Mouse (Mus musculus) midbrain, embryonic 11.5 days (tissue): ENCODE data around the gene Fubp1. TPM values are rescaled to one million over a fixed set of nuclear protein-coding genes. Genes with fewer than 3 reads are reported as not detected.

Source experiments
- ATAC-seq: fragments of 200-750 bp; cut with Nextera tagmentation; 2 replicates; pipeline ENCODE4 v1.8.0; 2017; ENCODE audit warnings: moderate TSS enrichment, moderate library complexity; ENCODE audit not compliant: low FRiP score
- DNase-seq: peaks from one replicate; pipeline ENCODE4 v3.0.0; 2015; ENCODE audit warnings: low spot score; ENCODE audit errors: missing footprints
- H3K27ac ChIP-seq: fragments of 300-500 bp; sonication (generic); 2 replicates; pipeline ENCODE4 v1.5.1; 2014; ENCODE audit warnings: low read depth, low read length
- H3K27me3 ChIP-seq: fragments of 300-500 bp; sonication (generic); 2 replicates; pipeline ENCODE4 v1.6.1; 2014; ENCODE audit warnings: mild to moderate bottlenecking, low read length, moderate library complexity, mixed read lengths; ENCODE audit not compliant: control insufficient read depth, insufficient read depth
- H3K36me3 ChIP-seq: fragments of 300-500 bp; sonication (generic); 2 replicates; pipeline ENCODE4 v1.6.1; 2014; ENCODE audit warnings: mild to moderate bottlenecking, low read length, moderate library complexity, mixed read lengths; ENCODE audit not compliant: control insufficient read depth, insufficient read depth
- H3K4me1 ChIP-seq: fragments of 300-500 bp; sonication (generic); 2 replicates; pipeline ENCODE4 v1.6.1; 2014; ENCODE audit warnings: low read length; ENCODE audit not compliant: control insufficient read depth, insufficient read depth
- H3K4me2 ChIP-seq: fragments of 300-500 bp; sonication (generic); 2 replicates; pipeline ENCODE4 v1.6.1; 2014; ENCODE audit warnings: mild to moderate bottlenecking, moderate library complexity
- H3K4me3 ChIP-seq: fragments of 300-500 bp; sonication (generic); 2 replicates; pipeline ENCODE4 v1.5.1; 2014; ENCODE audit warnings: low read depth, low read length
- H3K9ac ChIP-seq: fragments of 300-500 bp; sonication (generic); 2 replicates; pipeline ENCODE4 v1.6.1; 2014; ENCODE audit warnings: low read length
- H3K9me3 ChIP-seq: fragments of 300-500 bp; sonication (generic); 2 replicates; pipeline ENCODE4 v1.6.1; 2016; ENCODE audit warnings: low read length; ENCODE audit not compliant: control insufficient read depth
- WGBS: fragments of 180-500 bp; shearing (Covaris S2); extraction: QIAGEN DNeasy Blood & Tissue Kit; methylation state at CpG from one replicate; pipeline ENCODE4 v1.1.7; 2014; 5-methylcytosine and 5-hydroxymethylcytosine counted together
- polyA plus RNA-seq: library from polyadenylated mRNA; unstranded; fragments of >200 nt; fragmentation: Nextera tagmentation; extraction: Ambion mirVana; gene quantifications from 2 replicates; pipeline ENCODE4 v1.2.1, GENCODE M21; 2014

Fubp1 gene
- polyA plus RNA-seq, 1 experiment from 2014 or later = 452 TPM

DNA sequence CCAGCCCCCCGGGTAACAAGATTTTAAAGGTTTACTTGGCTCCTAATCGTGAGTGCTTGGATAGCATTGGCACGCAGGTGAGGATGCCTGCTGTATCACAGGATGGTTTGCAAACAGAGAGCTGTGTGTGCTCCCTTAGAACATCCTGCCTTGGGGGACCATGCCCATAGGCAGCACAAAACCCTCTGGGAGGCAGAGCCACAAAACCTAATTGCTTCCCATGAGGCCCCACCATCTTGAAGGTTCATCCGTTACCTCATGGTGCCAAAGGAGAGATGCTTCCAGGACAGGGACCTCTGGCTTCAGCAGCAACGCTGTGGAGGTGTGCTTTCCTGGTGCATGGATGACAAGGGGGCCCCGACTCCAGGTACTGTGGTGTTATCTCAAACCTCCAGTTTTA, 61.7 kb downstream of the Fubp1 start:
- H3K27me3 ChIP-seq = peaks cover 2% of the 10 kb centered on the region; the same call in 1 of the 2 replicates
- 90% methylated on average over 6 of the region's 6 CpGs for WGBS
- H3K4me2 ChIP-seq = no peak overlapping the region

DNA sequence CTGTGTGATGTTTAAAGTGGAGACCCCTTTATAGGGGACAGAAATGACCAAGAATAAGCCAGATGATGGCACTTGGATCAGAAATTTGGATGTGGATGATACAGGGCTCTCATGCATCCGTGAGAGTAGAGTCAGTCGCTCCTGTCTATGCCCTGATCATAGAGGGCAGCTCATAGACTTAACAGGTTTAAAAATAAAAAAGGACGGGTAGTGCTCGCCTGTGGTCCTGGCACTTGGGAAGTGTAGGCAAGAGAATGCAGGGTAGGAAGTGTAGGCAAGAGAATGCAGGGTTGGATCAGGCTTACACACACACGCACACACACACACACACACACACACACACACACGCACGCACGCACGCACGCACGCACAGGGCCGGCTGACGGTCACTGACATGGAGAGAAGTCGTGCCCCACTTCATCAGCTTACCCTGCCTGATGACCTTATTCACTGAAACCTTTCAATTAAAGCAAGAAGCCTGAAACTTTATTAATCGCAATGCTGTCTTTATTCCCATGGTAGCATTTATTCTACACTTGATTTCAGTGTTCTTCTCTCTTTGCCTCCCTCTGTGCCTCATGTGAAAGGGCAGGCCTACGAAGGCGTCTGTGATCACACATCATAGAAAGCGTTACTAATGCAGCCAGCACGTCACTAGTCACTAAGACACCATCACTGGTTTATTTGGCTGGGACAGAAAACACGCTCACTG, 62.9 kb downstream of the Fubp1 start:
- H3K27ac ChIP-seq = no peak overlapping the region
- no peaks in the 10 kb centered on the region for H3K27me3 ChIP-seq
- H3K4me3 ChIP-seq = no peak overlapping the region

More for the DNA sequence above, 61.7 kb downstream of the Fubp1 start:
- DNase-seq (no peak), ATAC-seq (no peak)
- Histone ChIP-seq H3K9me3 (no peaks in the 10 kb centered on the region), H3K9ac (no peak overlapping the region), H3K27ac (no peak overlapping the region), H3K4me3 (no peak overlapping the region), H3K4me1 (no peaks in the 10 kb centered on the region), H3K36me3 (no peaks in the 10 kb centered on the region; the same call in 1 of the 2 replicates)

DNA sequence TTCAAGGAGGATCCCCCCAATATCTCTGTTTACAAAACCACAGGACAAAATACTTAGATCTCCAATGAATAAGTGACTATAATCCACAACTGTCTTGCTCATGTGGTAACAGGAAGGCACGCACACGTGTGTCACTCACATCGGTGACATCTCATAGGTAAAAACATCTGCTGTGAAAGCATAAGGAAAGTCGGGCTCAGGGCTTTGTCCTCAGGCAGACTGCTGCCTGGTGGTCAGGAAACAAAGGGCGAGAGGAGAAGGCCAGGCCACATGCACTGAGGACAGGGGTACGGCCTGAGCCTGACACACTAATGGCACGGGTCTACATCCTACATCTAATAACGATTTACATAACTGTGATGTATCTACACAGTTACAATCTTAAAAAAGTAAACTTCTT, 64.8 kb downstream of the Fubp1 start:
- WGBS = 74% methylated on average over 8 of the region's 8 CpGs
- no peak for ATAC-seq
- no peak overlapping the region for H3K27ac ChIP-seq
- peak; percentile 26 for DNase-seq
- no peak overlapping the region for H3K4me2 ChIP-seq
- H3K4me1 ChIP-seq = no peaks in the 10 kb centered on the region
- no peak overlapping the region for H3K9ac ChIP-seq
- H3K27me3 ChIP-seq = no peaks in the 10 kb centered on the region
- no peaks in the 10 kb centered on the region; the same call in 1 of the 2 replicates for H3K36me3 ChIP-seq
- no peaks in the 10 kb centered on the region for H3K9me3 ChIP-seq
- no peak overlapping the region for H3K4me3 ChIP-seq

More for the DNA sequence above, 62.9 kb downstream of the Fubp1 start:
- Histone ChIP-seq H3K9me3 (no peaks in the 10 kb centered on the region), H3K36me3 (no peaks in the 10 kb centered on the region; the same call in 1 of the 2 replicates), H3K4me2 (no peak overlapping the region), H3K9ac (no peak overlapping the region), H3K4me1 (no peaks in the 10 kb centered on the region)
- 74% methylated on average over 20 of the region's 20 CpGs for WGBS
- DNase-seq = peak; percentile 81
- ATAC-seq = 0 out of 2 replicates have a peak, but pooled peaks have one; percentile 46

DNA sequence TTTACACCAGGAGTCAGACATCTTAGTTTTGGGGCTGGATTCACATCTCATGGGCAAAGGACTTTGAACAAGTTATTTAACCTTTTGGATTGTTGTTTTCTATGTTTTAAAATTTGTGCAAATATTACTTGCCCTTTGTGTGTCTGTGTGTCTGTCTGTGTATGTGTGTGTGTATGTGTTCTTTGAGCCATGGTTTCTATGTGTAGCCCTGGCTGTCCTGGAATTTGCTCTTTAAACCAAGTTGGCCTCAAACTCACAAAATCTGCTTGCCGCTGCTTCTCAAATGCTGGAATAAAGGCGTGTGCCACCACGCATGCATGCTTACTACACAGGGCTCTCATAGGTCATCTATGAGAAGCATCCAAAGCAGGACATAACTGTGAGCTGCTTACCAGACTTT, 66.7 kb downstream of the Fubp1 start:
- no peaks in the 10 kb centered on the region for H3K9me3 ChIP-seq
- H3K27me3 ChIP-seq = no peaks in the 10 kb centered on the region
- DNase-seq (peak; percentile 56), ATAC-seq (no peak)
- no peak overlapping the region for H3K9ac ChIP-seq
- no peak overlapping the region for H3K27ac ChIP-seq
- no peaks in the 10 kb centered on the region for H3K4me1 ChIP-seq
- no peak overlapping the region for H3K4me2 ChIP-seq
- 97% methylated on average over 3 of the region's 3 CpGs for WGBS
- no peaks in the 10 kb centered on the region; the same call in 1 of the 2 replicates for H3K36me3 ChIP-seq
- H3K4me3 ChIP-seq = no peak overlapping the region

DNA sequence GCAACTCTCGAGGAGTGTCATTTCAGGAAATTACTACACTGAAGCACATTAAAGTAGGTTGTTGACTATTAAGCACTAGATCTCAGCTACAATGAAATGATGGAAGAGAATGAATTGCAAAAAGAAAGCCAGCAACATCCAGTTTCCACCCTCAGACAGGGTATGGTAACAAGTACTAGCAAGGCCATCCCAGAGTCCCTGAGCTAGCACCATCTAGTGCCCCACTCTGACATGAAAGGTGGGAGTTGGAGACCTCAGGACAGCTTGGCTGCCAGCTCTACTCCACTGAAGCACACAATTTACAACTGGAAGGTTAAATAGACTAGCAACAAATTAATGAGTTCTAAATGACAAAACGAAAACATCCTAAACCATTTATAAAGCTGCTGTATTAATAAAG, 67.7 kb downstream of the Fubp1 start:
- Histone ChIP-seq H3K4me1 (no peaks in the 10 kb centered on the region), H3K27me3 (no peaks in the 10 kb centered on the region), H3K27ac (no peak overlapping the region), H3K4me3 (no peak overlapping the region), H3K9me3 (no peaks in the 10 kb centered on the region), H3K4me2 (no peak overlapping the region), H3K9ac (no peak overlapping the region), H3K36me3 (no peaks in the 10 kb centered on the region; the same call in 1 of the 2 replicates)
- ATAC-seq = no peak
- peak; percentile 70 for DNase-seq
- 89% methylated on average over 2 of the region's 2 CpGs for WGBS

DNA sequence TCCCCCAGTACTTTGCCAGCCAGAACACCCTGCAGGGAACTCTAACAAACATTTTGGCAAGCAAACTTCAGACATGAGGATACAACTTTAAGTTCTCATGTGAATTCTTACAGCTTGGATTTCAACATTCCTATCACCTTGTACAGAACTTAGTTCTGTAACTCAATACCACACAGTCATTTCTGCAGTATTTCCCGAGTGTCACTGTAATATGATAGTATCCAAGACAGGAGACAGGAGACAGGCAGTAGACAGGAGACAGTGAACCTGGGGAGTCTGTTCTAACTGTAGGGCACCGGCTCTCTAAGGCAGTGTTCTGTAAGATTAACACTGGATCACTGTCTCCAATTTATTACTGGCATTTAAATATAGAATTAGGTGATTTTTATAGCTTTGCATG, 68.2 kb downstream of the Fubp1 start:
- H3K36me3 ChIP-seq = peaks cover 3% of the 10 kb centered on the region; the same call in 1 of the 2 replicates
- DNase-seq (peak; percentile 6), ATAC-seq (no peak)
- H3K27me3 ChIP-seq = no peaks in the 10 kb centered on the region
- no peak overlapping the region for H3K4me2 ChIP-seq
- no peak overlapping the region for H3K27ac ChIP-seq
- H3K4me1 ChIP-seq = no peaks in the 10 kb centered on the region
- H3K9me3 ChIP-seq = no peaks in the 10 kb centered on the region
- H3K9ac ChIP-seq = no peak overlapping the region
- 77% methylated on average over 2 of the region's 2 CpGs for WGBS
- no peak overlapping the region for H3K4me3 ChIP-seq

DNA sequence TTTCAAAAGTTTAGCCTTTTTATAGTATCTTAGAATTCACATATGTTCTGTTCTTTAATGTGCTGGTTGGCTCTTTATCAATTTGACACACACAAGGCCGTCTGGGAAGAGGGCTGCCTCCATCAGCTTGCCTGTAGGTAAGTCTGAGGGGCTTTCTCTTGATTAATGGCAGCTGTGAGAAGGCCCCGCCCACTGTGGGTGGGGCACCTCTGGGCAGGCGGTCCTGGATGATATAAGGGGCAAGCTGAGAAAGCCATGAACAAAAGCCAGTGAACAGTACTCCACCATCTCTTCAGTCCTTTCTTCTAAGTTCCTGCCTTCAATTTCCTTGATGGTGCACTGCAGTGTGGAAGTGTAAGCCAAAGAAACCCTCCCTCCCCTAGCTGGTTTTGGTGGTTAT, 71.9 kb downstream of the Fubp1 start:
- ATAC-seq (no peak), DNase-seq (peak; percentile 56)
- Histone ChIP-seq H3K27me3 (no peaks in the 10 kb centered on the region), H3K4me3 (no peak overlapping the region), H3K9me3 (no peaks in the 10 kb centered on the region), H3K27ac (no peak overlapping the region), H3K4me2 (no peak overlapping the region), H3K9ac (no peak overlapping the region), H3K36me3 (0 out of 2 replicates have a peak, but pooled peaks cover 5% of the 10 kb centered on the region), H3K4me1 (no peaks in the 10 kb centered on the region)
- WGBS = 40% methylated on average over 3 of the region's 3 CpGs

DNA sequence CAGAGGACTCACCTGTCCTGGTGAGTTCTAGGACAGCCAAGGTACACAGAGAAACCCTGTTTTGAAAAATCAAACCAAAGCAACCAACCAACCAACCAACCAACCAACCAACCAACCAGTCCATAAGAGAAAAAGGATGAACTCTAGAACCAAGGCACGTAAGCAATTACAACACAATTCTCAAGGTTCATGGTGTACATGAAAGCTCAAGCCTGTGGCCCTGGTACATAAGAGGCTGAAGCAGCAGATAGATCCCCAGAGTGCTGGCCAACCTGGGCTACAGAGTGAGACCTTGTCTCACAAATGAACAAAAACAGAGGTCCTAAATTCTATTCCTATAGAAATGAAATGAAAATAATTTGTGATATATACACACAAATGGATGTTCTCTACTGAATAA, 74.1 kb downstream of the Fubp1 start:
- H3K9me3 ChIP-seq = no peaks in the 10 kb centered on the region
- no peaks in the 10 kb centered on the region for H3K27me3 ChIP-seq
- H3K4me1 ChIP-seq = no peaks in the 10 kb centered on the region
- H3K36me3 ChIP-seq = 0 out of 2 replicates have a peak, but pooled peaks cover 5% of the 10 kb centered on the region
- H3K4me2 ChIP-seq = no peak overlapping the region
- ATAC-seq (no peak), DNase-seq (peak; percentile 77)
- 100% methylated on average over 1 of the region's 1 CpGs for WGBS
- H3K4me3 ChIP-seq = no peak overlapping the region
- no peak overlapping the region for H3K9ac ChIP-seq
- no peak overlapping the region for H3K27ac ChIP-seq

DNA sequence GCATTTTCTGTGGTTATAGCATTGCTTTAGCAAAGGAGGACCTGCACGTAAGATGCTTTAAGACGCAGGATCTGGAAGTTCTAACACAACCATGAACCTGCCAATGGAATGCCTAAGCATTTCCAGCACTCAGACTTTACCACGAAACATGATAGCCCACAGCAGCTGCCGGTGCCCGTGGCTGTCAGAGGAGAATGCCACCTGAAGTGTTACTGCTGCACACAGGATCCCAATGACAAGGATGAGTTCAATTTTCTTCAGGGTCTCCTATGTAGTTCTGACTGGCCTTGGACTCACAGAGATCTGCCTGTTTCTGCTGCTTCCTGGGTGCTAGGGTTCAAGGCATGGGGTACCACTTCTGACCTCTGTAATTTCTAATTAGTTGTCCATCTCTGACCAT, 74.5 kb downstream of the Fubp1 start:
- DNase-seq (peak; percentile 14), ATAC-seq (no peak)
- WGBS = 93% methylated on average over 5 of the region's 5 CpGs
- Histone ChIP-seq H3K9me3 (no peaks in the 10 kb centered on the region), H3K4me3 (no peak overlapping the region), H3K4me1 (no peaks in the 10 kb centered on the region), H3K36me3 (0 out of 2 replicates have a peak, but pooled peaks cover 5% of the 10 kb centered on the region), H3K27me3 (no peaks in the 10 kb centered on the region), H3K4me2 (no peak overlapping the region), H3K9ac (no peak overlapping the region), H3K27ac (no peak overlapping the region)
